Mouse (Mus musculus): ENCODE results near the gene Higd2a. TPM values are rescaled to one million over a fixed set of nuclear protein-coding genes. Genes with fewer than 3 reads are reported as not detected.

The Higd2a gene
- total and polyA plus RNA-seq, 3 experiments = 51.6 to 106 (median 86.0) TPM

DNA sequence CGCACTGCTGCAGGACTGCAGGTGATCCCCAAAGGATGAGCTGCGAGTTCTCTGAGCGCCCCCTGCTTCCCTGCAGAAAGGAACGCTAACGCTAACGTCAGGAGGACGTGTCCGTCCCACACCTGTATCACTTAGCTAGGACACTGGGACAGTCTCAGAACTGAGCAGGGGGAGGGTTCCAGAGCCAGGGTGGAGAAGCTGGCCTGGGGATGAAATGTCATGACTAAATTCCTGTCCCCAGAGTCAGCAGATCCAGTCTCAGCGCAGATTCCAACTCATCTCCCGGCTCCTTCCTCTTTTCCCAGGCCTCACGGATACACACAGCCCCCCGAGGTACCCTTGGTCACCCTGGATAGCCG, 20.6 kb downstream of the Higd2a start:
- no peak for DNase-seq (ENCODE audit: extremely low read depth)
- no peaks in the 10 kb centered on the region for H3K79me2 ChIP-seq (replicated peaks; ENCODE audit: control insufficient read depth, extremely low read depth, insufficient read depth, poor library complexity, severe bottlenecking)
- peaks cover 0 to 7% of the 10 kb centered on the region in 2 experiments for H3K36me3 ChIP-seq (replicated peaks in 1 of 2; ENCODE audit: control insufficient read depth in 1 of 2, insufficient read depth in 1 of 2, low read length in 1 of 2)
- peak overlapping the region; percentile 48 for H3K4me2 ChIP-seq (ENCODE audit: insufficient read depth, low read depth, poor library complexity, severe bottlenecking)
- H3K4me3 ChIP-seq (replicated peaks in 1 of 3; ENCODE audit: low read depth in 2 of 3, low read length in 2 of 3, poor library complexity in 1 of 3) = peak overlapping the region; percentile 61 to 74 (median 65)
- no peaks in the 10 kb centered on the region for H3K9me3 ChIP-seq (replicated peaks; ENCODE audit: low read length)
- TF ChIP-seq MAX (IDR thresholded peaks at IDR 0.05; ENCODE audit: low read length) (no peak), JUND (conservative IDR thresholded peaks at IDR 0.05; ENCODE audit: low read depth, low read length) (no peak), CHD2 (IDR thresholded peaks at IDR 0.05; ENCODE audit: low read length) (no peak), CHD1 (IDR thresholded peaks at IDR 0.05; ENCODE audit: low read depth, low read length) (no peak)
- in situ Hi-C loops (cut with MboI; ENCODE audit: low pct_ligation_motif_present, low pct_unique_long_range_greater_than_20kb, low sequenced_read_pairs) (no loop called here), dilution Hi-C loops (cut with MboI; ENCODE audit: extremely low pct_ligation_motif_present, extremely low pct_unique_long_range_greater_than_20kb, low sequenced_read_pairs) (no loop called here)
- H3K27ac ChIP-seq (ENCODE audit: insufficient read depth, low read depth) = no peak overlapping the region
- peaks cover 0 to 10% of the 10 kb centered on the region in 2 experiments; a peak in 2 of 4 replicates for H3K4me1 ChIP-seq (ENCODE audit: control insufficient read depth in 1 of 2, insufficient read depth in 2 of 2)
- H3K9ac ChIP-seq (ENCODE audit: insufficient read depth, low read depth) = peak overlapping the region; percentile 42
- no peaks in the 10 kb centered on the region for H3K27me3 ChIP-seq (replicated peaks)

DNA sequence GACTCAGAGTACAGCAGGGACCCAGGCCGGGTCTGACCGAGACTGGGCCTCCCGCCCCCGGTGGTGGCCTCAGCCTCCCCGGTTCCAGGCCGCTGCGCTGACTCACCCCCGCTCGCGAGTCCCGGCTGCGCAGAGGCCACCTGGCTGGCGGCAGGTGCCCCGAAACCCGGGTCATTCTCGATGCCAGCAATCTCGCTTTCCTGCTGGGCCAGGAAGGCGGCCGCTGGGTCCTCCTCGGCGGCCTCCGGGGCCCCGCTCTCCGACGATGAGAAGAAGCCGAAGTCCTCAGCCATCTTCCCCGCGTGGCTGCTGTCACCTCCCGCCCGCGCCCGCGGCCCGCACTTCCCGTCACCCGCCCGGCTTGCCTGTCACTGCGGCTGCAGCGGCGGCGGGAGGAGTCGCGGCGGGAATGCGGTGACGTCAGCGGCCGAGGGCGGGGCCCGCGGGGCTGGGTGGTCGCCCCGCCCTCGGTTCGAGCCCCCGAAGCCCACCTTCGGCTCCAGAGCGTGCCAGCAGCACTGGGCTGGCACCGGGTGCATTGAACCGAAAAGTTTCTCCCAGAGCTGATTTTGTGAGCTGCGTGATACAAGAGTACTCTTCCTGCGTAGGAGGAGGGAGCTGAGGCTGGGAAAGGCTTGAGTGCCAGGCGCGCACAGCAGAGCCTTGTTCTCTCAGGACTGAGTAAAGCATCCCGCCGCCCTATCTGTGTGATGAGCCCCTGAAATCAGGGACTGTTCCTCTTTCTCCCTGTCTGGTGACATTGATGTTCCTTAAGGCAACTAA, 21.2 kb downstream of the Higd2a start, which contains the start of gene Cltb:
TSS of gene Cltb (minus strand) at position 373 of the 783 bp plus-strand sequence.
- Histone ChIP-seq H3K4me1 (ENCODE audit: control insufficient read depth in 1 of 2, insufficient read depth in 2 of 2) (peaks cover under 1 to 10% of the 10 kb centered on the region in 2 experiments; a peak in 2 of 4 replicates), H3K4me3 (replicated peaks in 1 of 3; ENCODE audit: low read depth in 2 of 3, low read length in 2 of 3, poor library complexity in 1 of 3) (peak within 1 kb of the TSS; percentile 61 to 74 (median 65)), H3K79me2 (replicated peaks; ENCODE audit: control insufficient read depth, extremely low read depth, insufficient read depth, poor library complexity, severe bottlenecking) (no peaks in the 10 kb centered on the region), H3K9ac (ENCODE audit: insufficient read depth, low read depth) (peak within 1 kb of the TSS; percentile 42), H3K27me3 (replicated peaks) (no peaks in the 10 kb centered on the region), H3K27ac (ENCODE audit: insufficient read depth, low read depth) (no peak within 1 kb of the TSS), H3K9me3 (replicated peaks; ENCODE audit: low read length) (no peaks in the 10 kb centered on the region), H3K36me3 (replicated peaks in 1 of 2; ENCODE audit: control insufficient read depth in 1 of 2, insufficient read depth in 1 of 2, low read length in 1 of 2) (peaks cover 0 to 3% of the 10 kb centered on the region in 2 experiments), H3K4me2 (ENCODE audit: insufficient read depth, low read depth, poor library complexity, severe bottlenecking) (peak within 1 kb of the TSS; percentile 48)
- dilution Hi-C loops (cut with MboI; ENCODE audit: extremely low pct_ligation_motif_present, extremely low pct_unique_long_range_greater_than_20kb, low sequenced_read_pairs) = no loop called here
- DNase-seq (ENCODE audit: extremely low read depth) = no peak
- in situ Hi-C loops (cut with MboI; ENCODE audit: low pct_ligation_motif_present, low pct_unique_long_range_greater_than_20kb, low sequenced_read_pairs) = no loop called here
- peak; percentile 91 for TF ChIP-seq UBTF (IDR thresholded peaks at IDR 0.05; ENCODE audit: low read depth, low read length)
- no peak for TF ChIP-seq ZKSCAN1 (IDR thresholded peaks at IDR 0.05; ENCODE audit: borderline replicate concordance, low read depth, low read length)
- no peak for TF ChIP-seq TCF12 (IDR thresholded peaks at IDR 0.05; ENCODE audit: low read depth, low read length)
- no peak for TF ChIP-seq USF2 (conservative IDR thresholded peaks at IDR 0.05; ENCODE audit: low read depth, low read length)
- TF ChIP-seq HCFC1 (IDR thresholded peaks at IDR 0.05; ENCODE audit: low read depth, low read length) = no peak
- TF ChIP-seq IRF4 (IDR thresholded peaks at IDR 0.05; ENCODE audit: low read depth, low read length) = 0 out of 2 replicates have a peak, but pooled peaks have one; percentile 7
- TF ChIP-seq NRF1 (IDR thresholded peaks at IDR 0.05; ENCODE audit: low read depth, low read length) = no peak
- no peak for TF ChIP-seq ZC3H11A (IDR thresholded peaks at IDR 0.05; ENCODE audit: low read depth, low read length)
- no peak for TF ChIP-seq CHD1 (IDR thresholded peaks at IDR 0.05; ENCODE audit: low read depth, low read length)
- peak; percentile 50; the same call in 1 of the 2 replicates for TF ChIP-seq POLR2A (IDR thresholded peaks at IDR 0.05; ENCODE audit: low read depth, low read length)
- TF ChIP-seq E2F4 (IDR thresholded peaks at IDR 0.05; ENCODE audit: insufficient replicate concordance, low read depth, low read length) = no peak
- TF ChIP-seq MAZ (IDR thresholded peaks at IDR 0.05; ENCODE audit: low read depth, low read length) = 0 out of 2 replicates have a peak, but pooled peaks have one; percentile 31
- peak; percentile 44 for TF ChIP-seq BHLHE40 (IDR thresholded peaks at IDR 0.05; ENCODE audit: low read depth, low read length)
- no peak for TF ChIP-seq USF1 (IDR thresholded peaks at IDR 0.05; ENCODE audit: low read depth, low read length)
- TF ChIP-seq MXI1 (IDR thresholded peaks at IDR 0.05; ENCODE audit: low read depth, low read length) = peak; percentile 69; the same call in 1 of the 2 replicates
- TF ChIP-seq EP300 (IDR thresholded peaks at IDR 0.05; ENCODE audit: low read length) = no peak; the same call in 1 of the 2 replicates
- TF ChIP-seq MAFK (IDR thresholded peaks at IDR 0.05; ENCODE audit: insufficient replicate concordance, low read length) = no peak
- no peak for TF ChIP-seq POLR2AphosphoS2 (IDR thresholded peaks at IDR 0.05; ENCODE audit: low read depth, low read length)
- TF ChIP-seq PAX5 (IDR thresholded peaks at IDR 0.05; ENCODE audit: low read length) = no peak
- TF ChIP-seq GABPA (IDR thresholded peaks at IDR 0.05; ENCODE audit: insufficient replicate concordance, low read depth, low read length) = no peak
- no peak for TF ChIP-seq JUN (IDR thresholded peaks at IDR 0.05; ENCODE audit: insufficient read depth, low read depth, low read length)
- TF ChIP-seq ELF1 (IDR thresholded peaks at IDR 0.05; ENCODE audit: low read depth, low read length) = peak; percentile 51; the same call in 1 of the 2 replicates
- no peak for TF ChIP-seq RAD21 (IDR thresholded peaks at IDR 0.05; ENCODE audit: low read depth, low read length)
- peak; percentile 72 for TF ChIP-seq ZMIZ1 (IDR thresholded peaks at IDR 0.05; ENCODE audit: low read depth, low read length)
- no peak for TF ChIP-seq SMC3 (IDR thresholded peaks at IDR 0.05; ENCODE audit: low read depth, low read length)
- TF ChIP-seq CTCF (conservative IDR thresholded peaks at IDR 0.05 in 1 of 2, IDR thresholded peaks at IDR 0.05 in 1 of 2; ENCODE audit: low read depth in 2 of 2, low read length in 2 of 2) = no peak
- TF ChIP-seq NELFE (IDR thresholded peaks at IDR 0.05; ENCODE audit: low read depth, low read length) = peak; percentile 49; the same call in 1 of the 2 replicates
- no peak for TF ChIP-seq RCOR1 (conservative IDR thresholded peaks at IDR 0.05; ENCODE audit: low read depth, low read length)
- TF ChIP-seq JUND (conservative IDR thresholded peaks at IDR 0.05; ENCODE audit: low read depth, low read length) = no peak
- no peak for TF ChIP-seq CHD2 (IDR thresholded peaks at IDR 0.05; ENCODE audit: low read length)

All from CH12.LX (cell line).